ENCODE assay signal across 10 mouse cellular contexts in the genomic region with DNA sequence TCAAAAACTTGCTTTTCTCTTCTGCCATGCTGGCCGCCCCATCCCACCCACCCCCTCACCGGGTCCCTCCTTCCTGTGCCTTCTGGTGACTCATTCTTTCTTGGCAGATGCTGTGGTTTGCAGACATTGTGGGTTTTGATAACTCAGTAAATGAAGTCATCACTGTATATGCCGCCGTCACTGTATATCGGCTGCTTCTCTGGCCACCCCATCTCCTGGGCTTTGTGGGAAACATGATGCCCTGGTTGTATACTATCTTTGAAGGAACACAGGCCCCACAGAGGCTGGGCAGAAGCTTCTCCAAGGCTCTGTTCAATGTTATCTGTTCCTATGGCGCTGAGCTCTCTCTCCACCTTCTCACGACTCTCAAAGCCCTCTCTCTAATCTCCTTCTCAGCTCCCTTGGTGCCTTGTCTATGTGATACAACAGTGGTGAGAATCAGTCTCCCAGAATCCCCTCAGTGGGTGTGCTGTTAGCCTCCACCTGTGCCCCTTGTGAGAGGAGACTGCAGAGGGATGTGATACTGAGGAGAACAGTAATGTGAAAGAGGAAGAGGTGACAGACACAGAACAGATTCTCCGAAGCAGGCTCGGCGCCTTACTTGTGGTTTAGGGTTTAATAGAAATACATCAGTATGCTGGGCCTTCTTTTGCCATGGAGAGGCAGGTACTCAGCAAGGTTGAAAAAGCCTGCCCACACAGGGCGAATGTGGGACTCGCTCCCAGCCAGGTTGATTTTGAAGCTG. TPM values are rescaled to one million over a fixed set of nuclear protein-coding genes. Genes with fewer than 3 reads are reported as not detected.
DNase-seq lines count a peak whose midpoint lies in the region; ATAC-seq and TF ChIP-seq lines count a peak whose summit lies in the region.
"Had no signal": no experiment of that assay in that cellular context is flagged by ENCODE, and none has a peak within 500 bp of the region (broad histone marks: within the 10 kb centered on the region; RNA-seq: fewer than 3 reads in every experiment).

No protein-coding gene starts in this region.

- TF ChIP-seq CTCF in stomach, postnatal 0 days (IDR thresholded peaks at IDR 0.05; ENCODE audit: low read depth), result no peak

- H3K4me1 ChIP-seq in stomach, embryonic 14.5 days (ENCODE audit: control insufficient read depth, insufficient read depth, low read length), result no peaks in the 10 kb centered on the region
- no peaks in the 10 kb centered on the region; the same call in 1 of the 2 replicates for H3K4me1 ChIP-seq in stomach, postnatal 0 days (replicated peaks; ENCODE audit: control insufficient read depth, insufficient read depth)
- no peaks in the 10 kb centered on the region; the same call in 1 of the 2 replicates for H3K4me1 ChIP-seq in intestine, embryonic 15.5 days (replicated peaks)
- H3K4me1 ChIP-seq in stomach, embryonic 16.5 days (ENCODE audit: control insufficient read depth, insufficient read depth, low read length), result peaks cover 2% of the 10 kb centered on the region; the same call in 1 of the 2 replicates

- peak; percentile 39 for DNase-seq in adrenal gland, postnatal 14 days
- no peak for DNase-seq in adrenal gland, adult 8-10 months
- no peak for DNase-seq in stomach, postnatal 0 days (ENCODE audit: low spot score)
- no peak for DNase-seq in cerebellum, adult 9-10 months
- DNase-seq in gastrocnemius, postnatal 4 days (ENCODE audit: low spot score in 2 of 2), result no peak
- DNase-seq: cerebellum, postnatal 10 days had no signal

- ATAC-seq in stomach, embryonic 14.5 days (ENCODE audit: insufficient number of reproducible peaks, insufficient read depth, low FRiP score, low read depth), result peak; percentile 49; the same call in 1 of the 2 replicates
- no peak for ATAC-seq in stomach, postnatal 0 days (ENCODE audit: low FRiP score, low TSS enrichment)
- peak; percentile 49; the same call in 1 of the 2 replicates for ATAC-seq in intestine, embryonic 15.5 days
- peak; percentile 58; the same call in 1 of the 2 replicates for ATAC-seq in stomach, embryonic 16.5 days (ENCODE audit: insufficient read depth, low FRiP score)

- no peak overlapping the region for H3K4me2 ChIP-seq in stomach, embryonic 14.5 days (replicated peaks; ENCODE audit: low read depth, low read length)
- no peak overlapping the region for H3K4me2 ChIP-seq in stomach, postnatal 0 days (replicated peaks; ENCODE audit: low read depth)
- no peak overlapping the region for H3K4me2 ChIP-seq in intestine, embryonic 15.5 days (replicated peaks)
- H3K4me2 ChIP-seq in stomach, embryonic 16.5 days (ENCODE audit: low read depth, low read length), result no peak overlapping the region

- no peak overlapping the region for H3K9ac ChIP-seq in stomach, embryonic 14.5 days (replicated peaks; ENCODE audit: low read depth, low read length)
- H3K9ac ChIP-seq in stomach, postnatal 0 days (ENCODE audit: low read length), result no peak overlapping the region
- H3K9ac ChIP-seq in intestine, embryonic 15.5 days, result no peak overlapping the region
- H3K9ac ChIP-seq in stomach, embryonic 16.5 days (ENCODE audit: low read length), result no peak overlapping the region

- H3K27me3 ChIP-seq in stomach, embryonic 14.5 days (ENCODE audit: control insufficient read depth, insufficient read depth, low read length), result no peaks in the 10 kb centered on the region
- no peaks in the 10 kb centered on the region for H3K27me3 ChIP-seq in stomach, postnatal 0 days (ENCODE audit: control insufficient read depth, insufficient read depth, low read length)
- H3K27me3 ChIP-seq in intestine, embryonic 15.5 days (replicated peaks), result no peaks in the 10 kb centered on the region
- no peaks in the 10 kb centered on the region; the same call in 1 of the 2 replicates for H3K27me3 ChIP-seq in stomach, embryonic 16.5 days (ENCODE audit: control insufficient read depth, insufficient read depth, low read length)

- TF ChIP-seq EP300 in stomach, postnatal 0 days (optimal IDR thresholded peaks at IDR 0.05), result no peak

- 64% methylated on average over 12 of the region's 12 CpGs for WGBS in stomach, embryonic 14.5 days
- WGBS in stomach, postnatal 0 days, result 45% methylated on average over 12 of the region's 12 CpGs
- WGBS in intestine, embryonic 15.5 days, result 49% methylated on average over 12 of the region's 12 CpGs
- 50% methylated on average over 12 of the region's 12 CpGs for WGBS in stomach, embryonic 16.5 days

- no peak overlapping the region for H3K4me3 ChIP-seq in stomach, embryonic 14.5 days (ENCODE audit: low read depth, low read length)
- H3K4me3 ChIP-seq in stomach, postnatal 0 days (ENCODE audit: low read depth, low read length), result no peak overlapping the region
- no peak overlapping the region for H3K4me3 ChIP-seq in intestine, embryonic 15.5 days (replicated peaks)
- no peak overlapping the region for H3K4me3 ChIP-seq in stomach, embryonic 16.5 days (replicated peaks; ENCODE audit: low read length)
- H3K4me3 ChIP-seq: hindbrain, embryonic 10.5 days had no signal

- H3K9me3 ChIP-seq in stomach, embryonic 14.5 days (ENCODE audit: control insufficient read depth, low read depth, low read length), result no peaks in the 10 kb centered on the region
- no peaks in the 10 kb centered on the region for H3K9me3 ChIP-seq in stomach, postnatal 0 days (ENCODE audit: control insufficient read depth, low read length)
- no peaks in the 10 kb centered on the region for H3K9me3 ChIP-seq in intestine, embryonic 15.5 days
- H3K9me3 ChIP-seq in stomach, embryonic 16.5 days (replicated peaks; ENCODE audit: control insufficient read depth, low read length), result no peaks in the 10 kb centered on the region
- H3K9me3 ChIP-seq: hindbrain, embryonic 10.5 days had no signal

- H3K36me3 ChIP-seq in stomach, embryonic 14.5 days (ENCODE audit: control insufficient read depth, insufficient read depth, low read length), result no peaks in the 10 kb centered on the region
- no peaks in the 10 kb centered on the region for H3K36me3 ChIP-seq in stomach, postnatal 0 days (ENCODE audit: control insufficient read depth, insufficient read depth, low read length)
- H3K36me3 ChIP-seq in intestine, embryonic 15.5 days, result no peaks in the 10 kb centered on the region
- H3K36me3 ChIP-seq in stomach, embryonic 16.5 days (ENCODE audit: control insufficient read depth, insufficient read depth, low read length), result no peaks in the 10 kb centered on the region
- H3K36me3 ChIP-seq: hindbrain, embryonic 10.5 days had no signal

- H3K27ac ChIP-seq in stomach, embryonic 14.5 days (ENCODE audit: low read length), result no peak overlapping the region
- H3K27ac ChIP-seq in stomach, postnatal 0 days (replicated peaks), result no peak overlapping the region
- H3K27ac ChIP-seq in intestine, embryonic 15.5 days, result no peak overlapping the region; the same call in 1 of the 2 replicates
- H3K27ac ChIP-seq in stomach, embryonic 16.5 days (ENCODE audit: low read length), result no peak overlapping the region
- H3K27ac ChIP-seq: hindbrain, embryonic 10.5 days had no signal

RNA-seq across cellular contexts. Expression of gene Atp2b4, which starts 15.1 kb away (rescaled TPM):
- 36.6 and 36.7 TPM in 2 replicates for total RNA-seq in adrenal gland, postnatal 14 days (2021)
- 10 to 100 TPM; 32.1 to 71.7 (median 45.6) TPM for total RNA-seq in adrenal gland, adult 8-10 months (2022)
- 38.3 and 38.8 TPM in 2 replicates for polyA plus RNA-seq in stomach, embryonic 14.5 days (2014; fragmentation: Nextera tagmentation; extraction: Ambion mirVana)
- 9.0 and 13.5 TPM in 2 replicates for polyA plus RNA-seq in stomach, postnatal 0 days (2015; fragmentation: Nextera tagmentation; extraction: Ambion mirVana)
- 18.2 and 19.9 TPM in 2 replicates for polyA plus RNA-seq in intestine, embryonic 15.5 days (2015; fragmentation: Nextera tagmentation; extraction: Ambion mirVana)
- 22.3 and 23.9 TPM in 2 replicates for polyA plus RNA-seq in stomach, embryonic 16.5 days (2015; fragmentation: Nextera tagmentation; extraction: Ambion mirVana)
- total RNA-seq in gastrocnemius, postnatal 4 days (2021), result 10 to 100 TPM; 44.7 to 48.8 TPM
